Mouse (Mus musculus) monocyte, adult 59 days (primary cell): ENCODE results near the gene Tec. TPM values are rescaled to one million over a fixed set of nuclear protein-coding genes. Genes with fewer than 3 reads are reported as not detected.

Experiments used
- total RNA-seq, 2 experiments: library from RNA; stranded (reverse); gene quantifications; one replicate each; pipeline ENCODE4 v1.2.4; 2023

Gene Tec
- 10 to 100 TPM; 44.5 to 49.9 TPM for total RNA-seq

GRCm38 (mm10) chr5:72868091-72868875 lies at the start of gene Tec:
Gene Tec, minus strand, starts transcription at chr5:72868483.

DNA sequence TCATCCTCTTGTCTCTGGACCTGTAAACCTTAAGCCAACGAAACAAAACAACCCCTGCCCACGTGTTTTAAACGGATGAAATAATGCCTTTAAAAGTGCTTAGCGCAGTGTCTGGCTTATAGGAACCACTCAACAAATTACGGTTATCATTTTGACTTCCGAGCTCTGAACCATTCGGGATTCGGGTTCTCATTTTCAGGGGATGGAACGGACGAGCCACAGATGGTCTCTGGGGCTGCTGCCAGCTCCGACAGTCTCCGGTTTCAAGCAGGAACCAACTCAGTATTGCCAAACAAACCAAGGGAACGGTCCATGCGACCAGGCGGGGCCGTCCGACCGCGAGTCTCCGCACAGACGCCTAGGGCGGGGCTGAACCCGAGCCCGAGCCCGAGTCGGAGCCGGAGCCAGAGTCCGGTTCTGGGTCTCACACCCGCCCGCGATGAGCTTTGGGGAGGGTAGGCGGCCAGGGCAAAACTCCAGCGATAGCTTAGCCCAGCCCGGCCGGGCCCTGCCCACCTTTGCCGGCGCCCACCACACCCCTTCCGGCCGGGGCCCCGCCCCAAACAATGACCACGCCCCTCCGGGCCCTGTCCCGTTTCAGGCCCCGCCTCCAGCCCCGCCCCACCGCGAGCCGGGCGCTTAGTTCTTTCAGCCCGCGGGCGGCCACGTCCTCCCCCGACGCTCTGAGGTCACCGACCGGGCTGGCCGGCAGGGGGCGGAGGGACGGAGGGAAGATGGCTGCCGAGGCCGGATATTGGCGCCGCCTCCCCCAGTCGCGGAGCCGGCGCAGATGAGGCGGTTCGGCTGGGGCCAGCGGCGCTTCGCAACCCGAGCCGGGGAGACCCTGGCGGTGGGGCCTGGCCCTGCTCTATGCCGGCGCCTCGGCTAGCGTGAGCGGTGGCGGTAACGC lies 45.6 kb upstream of the Tec start, which contains the start of gene Slain2:
Gene Slain2 (plus strand): TSS at position 657 of the 910 bp plus-strand sequence.

DNA sequence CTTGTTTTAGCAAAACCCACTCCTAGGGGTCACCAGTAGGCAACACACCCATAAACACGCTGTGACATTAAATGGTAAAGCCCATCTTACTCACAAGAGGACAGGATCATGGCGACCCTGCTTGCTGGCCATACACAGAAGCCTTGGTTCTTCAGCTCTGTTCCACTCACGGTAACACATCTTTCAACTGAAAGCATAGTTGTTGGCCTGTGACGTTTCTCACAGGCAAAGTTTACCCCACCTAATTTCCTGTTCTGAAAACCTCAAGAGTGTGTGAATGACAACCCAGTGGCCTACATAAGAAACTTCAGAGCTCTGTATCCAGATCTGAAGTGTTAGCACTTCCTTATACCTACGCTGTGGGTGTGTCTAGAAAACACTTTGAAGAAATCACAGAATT lies 115.7 kb downstream of the Tec start, which contains the start of gene Txk:
Gene Txk (minus strand): TSS at position 193 of the 400 bp plus-strand sequence.

Other genes starting within 250 kb of the Tec start
- gene Cnga1, start 224.2 kb downstream of the Tec start, total RNA-seq: not detected
- gene Nipal1, start 220.7 kb downstream of the Tec start, total RNA-seq: not detected
- 1 to 10 TPM; 1.3 to 1.4 TPM for gene Txk, start 115.7 kb downstream of the Tec start, total RNA-seq
- gene Slain2, start 45.8 kb upstream of the Tec start, total RNA-seq: 10 to 100 TPM; 56.8 to 64.7 TPM
- gene Gm10135, start 106.2 kb upstream of the Tec start, total RNA-seq: not detected
- gene Slc10a4, start 138.4 kb upstream of the Tec start, total RNA-seq: not detected